Mouse (Mus musculus) layer of hippocampus, postnatal 36 days (tissue): ENCODE data around the gene Cfh. TPM values are rescaled to one million over a fixed set of nuclear protein-coding genes. Genes with fewer than 3 reads are reported as not detected.
"Not testable (repeated sequence)": the region's sequence is repeated elsewhere in the genome, so short reads cannot be mapped to it uniquely, and the experiment has no call there.

Experiments
- DNase-seq, 2 experiments: peaks; one replicate each; pipeline ENCODE4 v3.0.0; 2022
- total RNA-seq, 2 experiments: library from RNA; stranded (reverse); gene quantifications; 2 replicates each; pipeline ENCODE4 v1.2.3; 2021

Cfh gene
- 10 to 100 TPM; 12.2 to 15.5 TPM for total RNA-seq

DNA sequence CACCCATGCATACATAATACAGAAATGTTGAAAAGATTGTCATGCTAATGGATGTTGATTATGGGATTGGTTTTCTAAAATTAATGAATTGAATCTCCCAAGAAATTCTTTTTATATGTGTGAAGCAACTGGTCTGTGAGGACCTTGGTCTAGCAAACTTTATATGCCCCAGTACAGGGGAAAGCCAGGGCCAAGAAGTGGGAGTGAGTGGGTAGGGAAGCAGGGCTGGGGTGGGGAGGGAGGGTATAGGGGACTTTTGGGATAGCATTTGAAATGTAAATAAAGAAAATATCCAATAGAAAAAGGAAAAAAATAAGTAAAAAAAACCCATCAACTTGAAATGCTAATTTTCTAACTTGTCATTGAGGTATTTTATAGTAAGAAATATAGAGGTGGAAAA, at the start of gene Cfh:
TSS of gene Cfh (minus strand) at position 101 of the 400 bp plus-strand sequence.
- not testable (repeated sequence) for DNase-seq

DNA sequence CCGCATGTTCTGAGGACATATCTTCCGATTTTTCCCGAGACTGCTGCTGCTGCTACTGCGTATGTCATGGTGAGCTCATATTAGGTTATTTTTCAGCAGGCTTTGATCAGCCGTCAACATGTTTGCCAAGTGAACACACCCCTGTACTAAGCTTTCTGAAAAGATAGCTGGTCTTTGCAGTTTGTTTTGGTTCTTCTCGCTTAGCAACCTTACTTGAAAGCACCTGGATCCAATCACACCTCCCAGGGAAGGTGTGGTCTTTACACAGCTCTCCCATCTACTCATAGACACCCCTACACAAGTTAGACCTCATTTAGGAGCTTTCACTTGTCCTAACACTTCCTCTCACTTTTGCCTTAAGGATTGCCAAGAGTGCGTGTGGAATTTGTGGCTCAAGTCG, 43.1 kb upstream of the Cfh start:
- no peak for DNase-seq

DNA sequence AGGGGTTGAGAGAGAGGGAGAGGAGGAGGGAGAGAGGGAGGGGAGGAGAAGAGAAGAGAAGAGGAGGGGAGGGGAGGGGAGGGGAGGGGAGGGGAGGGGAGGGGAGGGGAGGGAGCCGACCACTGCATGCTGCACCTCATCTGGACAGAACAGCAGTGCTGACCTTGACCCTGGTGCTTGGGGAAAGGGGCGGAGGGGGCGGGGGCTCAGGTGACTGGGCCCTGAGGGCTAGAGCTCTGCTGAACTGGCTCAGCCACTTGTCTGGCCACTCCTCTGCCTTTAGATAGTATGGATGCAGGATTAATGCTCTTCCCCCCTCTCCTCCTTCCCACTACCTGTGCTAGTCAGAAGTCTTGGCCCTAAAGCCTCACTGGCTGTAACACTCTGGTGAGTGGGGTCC, 41.7 kb upstream of the Cfh start:
- DNase-seq, result no peak

DNA sequence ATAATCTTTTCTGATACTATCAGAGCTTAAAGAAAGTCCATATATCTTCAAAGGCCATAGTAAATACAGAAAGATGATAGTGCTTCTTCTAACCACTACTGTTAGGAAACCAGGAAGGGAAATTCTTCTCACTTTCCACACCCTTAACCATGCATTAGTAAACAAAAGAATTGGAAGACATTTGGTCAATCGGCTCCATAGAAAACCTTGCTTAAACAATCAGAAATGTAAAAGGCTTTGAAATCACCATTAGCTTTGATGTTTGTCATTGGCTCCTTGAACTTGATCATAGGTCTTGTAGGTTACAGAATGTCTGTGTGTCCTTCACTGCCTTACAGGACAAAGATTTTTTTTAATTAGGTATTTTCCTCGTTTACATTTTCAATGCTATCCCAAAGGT, 21.8 kb upstream of the Cfh start:
- DNase-seq, result no peak

DNA sequence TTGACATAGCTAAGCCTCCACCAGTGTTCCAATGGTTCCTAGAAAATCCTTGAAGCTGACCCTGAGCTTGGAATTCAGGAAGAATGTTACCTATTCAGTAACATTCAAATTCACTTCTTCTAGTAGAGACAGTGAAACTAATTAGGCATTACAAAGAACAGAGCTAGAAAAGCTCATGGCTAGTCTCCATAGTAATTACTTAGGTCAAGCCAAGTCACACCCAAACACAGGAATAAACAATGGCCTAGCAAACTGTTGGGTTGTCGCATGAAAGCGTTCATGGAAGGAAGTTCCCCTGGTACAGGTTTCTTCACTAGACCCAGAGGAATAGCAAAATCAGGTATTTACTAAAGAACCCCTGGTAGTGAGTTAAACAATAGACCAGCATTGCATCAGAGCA, 4.9 kb upstream of the Cfh start:
- not testable (repeated sequence) for DNase-seq

DNA sequence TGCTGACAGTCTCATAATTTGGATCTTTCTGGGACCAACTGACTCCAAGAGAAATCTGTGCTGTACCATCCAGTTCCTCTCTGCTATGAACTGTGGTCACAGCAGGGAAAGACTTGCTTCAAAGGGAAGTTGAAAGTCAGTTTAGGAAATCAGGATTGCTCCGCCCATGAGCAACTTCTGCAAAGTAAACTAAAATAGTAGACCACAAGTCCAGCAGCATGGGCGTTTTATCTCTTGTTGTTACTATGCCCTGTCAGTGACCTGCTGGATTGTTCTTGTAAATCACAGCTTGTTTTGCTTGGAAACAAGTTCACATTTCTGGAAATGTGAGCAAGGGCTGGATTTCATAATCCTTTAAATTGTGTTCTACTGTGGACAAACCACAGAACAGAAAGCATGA, 356 bp downstream of the Cfh start:
- DNase-seq, result no peak

DNA sequence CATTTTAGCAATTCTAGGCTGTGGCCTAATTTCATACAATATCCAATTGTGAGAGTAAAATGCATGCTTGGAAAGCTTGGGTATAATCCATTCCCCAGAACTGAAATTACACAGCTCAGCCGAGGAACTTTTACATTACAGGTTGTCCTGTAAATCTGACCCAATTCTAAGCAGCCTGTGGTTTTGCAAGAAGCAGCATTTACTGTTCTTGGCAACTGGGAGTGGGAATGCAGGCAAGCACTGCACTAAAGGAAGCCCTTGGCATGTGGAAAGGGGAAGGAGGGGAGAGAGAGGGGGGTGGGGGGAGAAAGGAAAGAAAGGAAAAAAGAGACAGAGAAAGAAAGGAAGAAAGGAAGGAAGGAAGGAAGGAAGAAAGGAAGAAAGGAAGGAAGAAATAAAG, 3.4 kb downstream of the Cfh start:
- no peak for DNase-seq

DNA sequence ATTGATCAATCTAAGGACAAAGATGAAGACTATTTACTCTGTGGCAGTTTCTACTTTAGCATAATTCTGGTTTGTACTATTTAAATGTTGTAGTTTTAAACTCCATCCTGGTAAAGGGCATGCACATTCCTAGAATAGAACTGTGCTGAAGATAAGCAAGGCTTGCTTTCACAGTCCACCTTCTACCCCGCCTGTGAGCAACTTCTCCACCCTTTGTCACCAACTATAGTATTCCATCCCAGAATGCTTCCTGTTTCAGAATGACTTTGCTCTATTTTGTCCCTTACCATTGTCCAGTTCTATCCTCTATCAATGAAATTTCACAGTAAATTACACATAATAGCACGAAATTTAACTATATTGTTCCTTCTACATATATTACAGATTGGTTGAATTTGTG, 8.1 kb downstream of the Cfh start:
- no peak for DNase-seq

DNA sequence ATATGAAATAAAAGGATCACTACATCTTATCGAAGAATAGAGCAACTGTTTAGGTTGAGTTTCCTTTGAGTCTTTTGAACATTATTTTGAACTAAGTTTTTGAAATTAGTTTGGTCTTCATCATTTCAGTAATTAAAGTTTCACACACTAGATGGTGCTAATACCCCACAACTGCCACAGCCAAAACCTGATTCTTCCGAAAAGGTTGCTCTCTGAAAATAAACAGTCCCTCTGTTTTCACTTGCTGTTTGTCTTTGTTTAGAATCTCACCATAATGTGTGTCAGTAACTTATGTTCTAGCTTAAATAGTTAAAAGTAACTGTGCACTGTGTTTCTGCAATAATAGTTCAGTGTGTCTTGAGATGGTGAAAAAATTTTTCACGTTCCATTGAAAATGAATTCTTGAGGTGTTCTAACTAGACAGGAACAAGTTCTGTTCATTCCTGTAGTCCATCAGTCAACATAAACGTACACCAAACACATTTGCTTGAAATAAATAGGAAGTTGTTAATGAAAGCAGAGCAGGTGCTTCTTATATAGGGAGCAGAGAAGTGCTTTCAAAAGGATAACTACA, 11.9 kb downstream of the Cfh start:
- no peak for DNase-seq

DNA sequence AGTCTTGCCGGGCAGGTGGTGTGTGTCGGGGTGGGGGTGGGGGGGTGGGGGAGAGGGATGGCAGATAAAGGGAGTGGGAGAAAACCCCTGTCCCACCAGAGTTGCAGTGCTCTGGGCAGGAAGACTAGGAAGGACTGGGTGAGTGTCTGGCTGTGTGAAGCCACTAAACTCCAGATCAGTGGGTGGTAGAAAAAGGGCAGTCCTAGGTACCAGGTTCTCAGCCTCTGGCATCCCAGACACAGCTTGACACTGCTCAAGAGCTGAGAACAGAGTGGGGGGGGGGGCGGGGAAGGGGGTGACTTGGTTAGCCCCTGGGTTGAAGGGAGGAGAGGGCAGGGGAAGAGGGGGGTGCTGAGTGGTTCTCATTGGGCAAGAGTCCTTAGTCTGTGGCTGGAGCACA, 24.6 kb downstream of the Cfh start:
- no peak for DNase-seq

DNA sequence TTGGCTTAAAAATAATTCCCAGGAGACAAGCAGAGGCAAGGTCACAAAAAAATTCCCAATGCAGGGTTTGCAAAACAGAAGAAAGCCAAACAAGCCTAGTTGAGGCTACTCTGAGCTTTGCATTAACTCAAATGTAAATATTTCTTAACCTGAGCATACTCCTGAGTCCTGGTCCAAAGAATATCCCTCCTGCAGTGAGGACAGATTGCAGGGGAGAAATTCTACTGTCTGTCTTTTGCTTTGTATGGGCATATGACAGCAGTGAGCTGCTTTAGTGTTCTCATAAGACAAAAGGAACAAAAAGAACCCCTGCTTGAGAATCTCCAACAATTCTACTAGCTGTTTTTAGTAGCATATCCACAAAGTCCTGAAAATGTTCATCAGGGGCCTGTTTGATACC, 114.1 kb downstream of the Cfh start:
- no peak for DNase-seq

Other genes with a start within 250 kb of the Cfh start
- gene Kcnt2, start 62.4 kb upstream of the Cfh start, total RNA-seq, result 10 to 100 TPM; 37.6 to 39.9 TPM